Mouse (Mus musculus): ENCODE data around the gene Ildr2. TPM values are rescaled to one million over a fixed set of nuclear protein-coding genes. Genes with fewer than 3 reads are reported as not detected.

Ildr2 gene
- polyA plus RNA-seq, 1 experiment from 2014 or later, result 5.1 TPM

DNA sequence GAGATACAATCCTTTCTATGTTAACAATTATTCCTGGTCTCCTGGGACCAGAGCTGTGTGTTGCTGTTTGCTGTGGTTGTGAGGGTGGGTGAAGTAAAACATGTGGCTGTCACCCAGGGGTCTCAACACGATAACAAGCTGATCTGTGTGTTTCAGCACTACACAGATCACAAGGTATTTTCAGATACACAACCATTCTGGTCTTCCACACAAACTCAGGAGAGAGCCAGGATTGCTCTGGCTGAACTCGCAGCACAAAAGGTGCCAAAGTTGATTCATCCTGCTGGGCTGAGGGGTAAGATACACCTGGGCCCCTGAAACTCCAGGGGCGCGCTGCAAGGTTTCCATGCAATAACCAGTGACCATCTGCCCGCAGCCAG lies 54.5 kb downstream of the Ildr2 start:
- H3K27me3 ChIP-seq (ENCODE audit: control insufficient read depth, insufficient read depth, low read length), result peaks cover 2% of the 10 kb centered on the region; the same call in 1 of the 2 replicates
- no peak for DNase-seq (ENCODE audit: low spot score)
- peak overlapping the region; percentile 53; the same call in 1 of the 2 replicates for H3K9ac ChIP-seq (ENCODE audit: low read length)
- H3K4me2 ChIP-seq (ENCODE audit: low read depth), result peak overlapping the region; percentile 85
- 13% methylated on average over 5 of the region's 5 CpGs for WGBS
- H3K27ac ChIP-seq (ENCODE audit: low read depth, low read length), result no peak overlapping the region
- no peaks in the 10 kb centered on the region for H3K9me3 ChIP-seq (ENCODE audit: control insufficient read depth, low read length)
- peaks cover 5% of the 10 kb centered on the region for H3K4me1 ChIP-seq (ENCODE audit: control insufficient read depth, insufficient read depth, low read length)
- ATAC-seq (ENCODE audit: insufficient read depth, low FRiP score, low TSS enrichment), result no peak; the same call in none of the 2 replicates
- H3K36me3 ChIP-seq (ENCODE audit: control insufficient read depth, insufficient read depth, low read length), result no peaks in the 10 kb centered on the region; the same call in 1 of the 2 replicates
- H3K4me3 ChIP-seq (ENCODE audit: low read depth, low read length), result peak overlapping the region; percentile 44

DNA sequence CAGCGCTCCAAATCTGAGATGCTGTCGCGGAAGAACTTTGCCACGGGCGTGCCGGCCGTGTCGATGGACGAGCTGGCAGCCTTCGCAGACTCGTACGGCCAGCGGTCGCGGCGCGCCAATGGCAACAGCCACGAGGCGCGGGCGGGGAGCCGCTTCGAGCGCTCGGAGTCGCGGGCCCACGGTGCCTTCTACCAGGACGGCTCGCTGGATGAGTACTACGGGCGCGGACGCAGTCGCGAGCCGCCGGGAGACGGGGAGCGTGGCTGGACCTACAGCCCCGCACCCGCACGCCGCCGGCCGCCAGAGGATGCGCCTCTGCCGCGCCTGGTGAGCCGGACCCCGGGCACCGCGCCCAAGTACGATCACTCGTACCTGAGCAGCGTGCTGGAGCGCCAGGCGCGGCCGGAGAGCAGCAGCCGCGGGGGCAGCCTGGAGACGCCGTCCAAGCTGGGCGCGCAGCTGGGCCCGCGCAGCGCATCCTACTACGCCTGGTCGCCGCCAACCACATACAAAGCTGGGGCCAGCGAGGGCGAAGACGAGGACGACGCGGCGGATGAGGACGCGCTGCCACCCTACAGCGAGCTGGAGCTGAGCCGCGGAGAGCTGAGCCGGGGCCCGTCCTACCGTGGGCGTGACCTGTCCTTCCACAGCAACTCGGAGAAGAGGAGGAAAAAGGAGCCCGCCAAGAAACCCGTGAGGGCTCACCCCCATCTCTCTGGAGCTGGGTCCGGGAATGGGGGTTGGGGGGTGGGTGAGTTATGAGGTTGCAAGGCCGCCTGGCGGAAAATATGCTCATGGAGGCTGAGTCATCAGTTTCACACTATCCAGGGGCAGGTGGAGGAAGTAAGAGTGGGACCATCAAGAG lies 55.1 kb downstream of the Ildr2 start:
- Histone ChIP-seq H3K4me1 (ENCODE audit: control insufficient read depth, insufficient read depth, low read length) (peaks cover 5% of the 10 kb centered on the region), H3K9ac (ENCODE audit: low read length) (peak overlapping the region; percentile 53), H3K27ac (ENCODE audit: low read depth, low read length) (no peak overlapping the region), H3K4me3 (ENCODE audit: low read depth, low read length) (peak overlapping the region; percentile 44), H3K27me3 (ENCODE audit: control insufficient read depth, insufficient read depth, low read length) (peaks cover 2% of the 10 kb centered on the region; the same call in 1 of the 2 replicates), H3K9me3 (ENCODE audit: control insufficient read depth, low read length) (no peaks in the 10 kb centered on the region), H3K4me2 (ENCODE audit: low read depth) (peak overlapping the region; percentile 85), H3K36me3 (ENCODE audit: control insufficient read depth, insufficient read depth, low read length) (no peaks in the 10 kb centered on the region; the same call in 1 of the 2 replicates)
- peak; percentile 72 for DNase-seq (ENCODE audit: low spot score)
- WGBS, result 1% methylated on average over 93 of the region's 94 CpGs
- ATAC-seq (ENCODE audit: insufficient read depth, low FRiP score, low TSS enrichment), result peak; percentile 83

DNA sequence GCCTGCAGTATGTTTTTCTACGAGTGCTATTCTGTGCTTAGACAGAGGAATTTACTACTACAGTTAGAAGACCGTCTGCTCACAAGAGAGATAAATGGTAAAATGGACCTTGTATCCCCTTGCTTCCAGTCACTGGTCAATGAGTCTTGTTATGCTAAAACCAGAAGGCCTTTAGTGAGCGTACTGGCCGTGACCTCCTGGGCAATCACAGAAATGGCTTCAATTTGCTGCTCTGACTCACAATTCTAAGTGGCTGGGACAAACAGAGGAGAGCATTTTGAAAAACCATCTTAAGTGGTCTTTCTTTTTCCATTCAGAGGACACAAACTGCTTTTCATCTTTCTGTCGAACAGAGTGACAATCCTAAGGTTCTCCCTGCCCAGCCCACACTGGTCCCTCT lies 57.2 kb downstream of the Ildr2 start:
- Histone ChIP-seq H3K4me3 (ENCODE audit: low read depth, low read length) (no peak overlapping the region), H3K4me2 (ENCODE audit: low read depth) (no peak overlapping the region), H3K27ac (ENCODE audit: low read depth, low read length) (no peak overlapping the region), H3K9me3 (ENCODE audit: control insufficient read depth, low read length) (no peaks in the 10 kb centered on the region), H3K36me3 (ENCODE audit: control insufficient read depth, insufficient read depth, low read length) (no peaks in the 10 kb centered on the region; the same call in 1 of the 2 replicates), H3K9ac (ENCODE audit: low read length) (no peak overlapping the region), H3K27me3 (ENCODE audit: control insufficient read depth, insufficient read depth, low read length) (peaks cover 2% of the 10 kb centered on the region; the same call in 1 of the 2 replicates), H3K4me1 (ENCODE audit: control insufficient read depth, insufficient read depth, low read length) (peaks cover 5% of the 10 kb centered on the region)
- WGBS, result 60% methylated on average over 5 of the region's 5 CpGs
- DNase-seq (ENCODE audit: low spot score) (no peak), ATAC-seq (ENCODE audit: insufficient read depth, low FRiP score, low TSS enrichment) (no peak)

DNA sequence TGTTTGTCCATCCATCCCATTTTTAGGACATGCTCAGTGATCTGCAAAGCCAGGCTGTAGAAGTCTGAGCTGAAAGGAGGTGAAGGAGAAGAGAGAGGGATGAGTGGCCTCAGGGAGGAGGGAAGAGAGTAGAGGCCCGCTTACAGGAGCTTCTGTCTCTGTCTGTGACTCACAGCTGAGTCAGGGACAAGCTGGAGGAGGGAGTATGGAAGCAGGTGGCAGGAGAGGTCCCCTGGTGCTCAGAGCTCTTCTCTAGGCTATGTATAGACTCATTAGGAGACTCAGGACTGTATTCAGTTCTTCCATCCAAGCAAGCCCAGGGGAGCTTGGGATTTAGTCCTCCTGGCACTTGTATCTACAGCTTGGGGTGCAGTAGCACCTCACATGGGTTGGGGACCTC lies 59.7 kb downstream of the Ildr2 start:
- WGBS, result 71% methylated on average over 1 of the region's 1 CpGs

DNA sequence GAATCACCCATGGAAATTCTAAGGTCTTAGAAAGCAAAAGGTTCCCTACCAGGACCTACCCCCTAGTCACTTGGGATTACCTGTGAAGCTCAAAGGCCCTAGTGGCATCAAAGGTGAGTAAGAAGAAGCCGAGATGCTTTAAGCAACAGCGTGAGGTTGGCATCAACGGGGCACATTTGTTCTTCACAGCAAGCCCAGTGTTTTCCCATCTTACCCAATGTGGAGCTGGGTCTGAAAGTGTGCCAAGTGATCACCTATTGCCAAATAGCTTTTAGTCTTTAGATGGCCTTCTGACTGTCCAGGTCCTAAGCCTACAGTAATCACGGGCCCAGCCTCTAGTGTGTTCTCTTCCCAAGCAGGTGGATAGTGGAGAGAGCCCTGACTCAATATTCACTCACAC lies 61.8 kb downstream of the Ildr2 start:
- Histone ChIP-seq H3K9ac (ENCODE audit: low read length) (no peak overlapping the region), H3K4me3 (ENCODE audit: low read depth, low read length) (no peak overlapping the region), H3K27ac (ENCODE audit: low read depth, low read length) (no peak overlapping the region), H3K9me3 (ENCODE audit: control insufficient read depth, low read length) (no peaks in the 10 kb centered on the region), H3K27me3 (ENCODE audit: control insufficient read depth, insufficient read depth, low read length) (no peaks in the 10 kb centered on the region), H3K36me3 (ENCODE audit: control insufficient read depth, insufficient read depth, low read length) (no peaks in the 10 kb centered on the region; the same call in 1 of the 2 replicates), H3K4me2 (ENCODE audit: low read depth) (no peak overlapping the region), H3K4me1 (ENCODE audit: control insufficient read depth, insufficient read depth, low read length) (no peaks in the 10 kb centered on the region)
- DNase-seq (ENCODE audit: low spot score), result no peak
- ATAC-seq (ENCODE audit: insufficient read depth, low FRiP score, low TSS enrichment), result no peak
- 88% methylated on average over 4 of the region's 4 CpGs for WGBS

More for the DNA sequence above, 59.7 kb downstream of the Ildr2 start:
- Histone ChIP-seq H3K9ac (ENCODE audit: low read length) (no peak overlapping the region), H3K4me3 (ENCODE audit: low read depth, low read length) (no peak overlapping the region), H3K36me3 (ENCODE audit: control insufficient read depth, insufficient read depth, low read length) (no peaks in the 10 kb centered on the region; the same call in 1 of the 2 replicates), H3K9me3 (ENCODE audit: control insufficient read depth, low read length) (no peaks in the 10 kb centered on the region), H3K27ac (ENCODE audit: low read depth, low read length) (no peak overlapping the region), H3K4me2 (ENCODE audit: low read depth) (no peak overlapping the region), H3K27me3 (ENCODE audit: control insufficient read depth, insufficient read depth, low read length) (peaks cover 2% of the 10 kb centered on the region; the same call in 1 of the 2 replicates), H3K4me1 (ENCODE audit: control insufficient read depth, insufficient read depth, low read length) (peaks cover 5% of the 10 kb centered on the region)
- no peak for ATAC-seq (ENCODE audit: insufficient read depth, low FRiP score, low TSS enrichment)
- DNase-seq (ENCODE audit: low spot score), result no peak

DNA sequence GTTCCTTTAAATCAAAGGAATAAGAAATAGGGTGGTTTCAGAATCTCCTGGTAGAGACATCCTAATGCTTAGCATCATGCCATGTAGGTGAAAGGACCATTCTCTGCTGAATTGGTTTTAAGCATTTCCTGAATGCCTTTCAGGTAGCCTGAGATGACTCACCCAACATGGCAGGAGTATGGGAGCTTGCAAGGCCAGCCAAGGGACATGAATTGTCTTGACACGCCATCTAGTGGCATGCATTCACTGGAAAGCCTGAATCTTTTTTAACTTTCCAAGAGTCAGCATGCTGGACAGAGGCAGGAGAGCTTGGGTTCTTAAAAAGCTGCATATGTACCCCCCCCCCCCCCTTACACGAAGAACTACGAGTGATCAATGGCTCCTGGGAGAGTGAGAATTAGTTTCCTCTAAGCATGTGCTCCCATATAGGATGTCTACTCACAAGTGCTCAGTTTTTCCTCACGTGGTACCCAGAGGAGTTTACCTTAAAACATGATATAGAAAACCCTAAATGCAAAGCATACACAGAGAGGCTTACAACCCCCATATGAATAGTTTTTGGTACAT lies 65.3 kb downstream of the Ildr2 start:
- ATAC-seq (ENCODE audit: insufficient read depth, low FRiP score, low TSS enrichment), result peak; percentile 69; the same call in 1 of the 2 replicates
- H3K9ac ChIP-seq (ENCODE audit: low read length), result no peak overlapping the region
- H3K36me3 ChIP-seq (ENCODE audit: control insufficient read depth, insufficient read depth, low read length), result no peaks in the 10 kb centered on the region
- no peak overlapping the region for H3K4me2 ChIP-seq (ENCODE audit: low read depth)
- H3K27ac ChIP-seq (ENCODE audit: low read depth, low read length), result no peak overlapping the region
- no peaks in the 10 kb centered on the region for H3K4me1 ChIP-seq (ENCODE audit: control insufficient read depth, insufficient read depth, low read length)
- no peaks in the 10 kb centered on the region for H3K27me3 ChIP-seq (ENCODE audit: control insufficient read depth, insufficient read depth, low read length)
- H3K9me3 ChIP-seq (ENCODE audit: control insufficient read depth, low read length), result no peaks in the 10 kb centered on the region
- DNase-seq (ENCODE audit: low spot score), result peak; percentile 56
- 16% methylated on average over 4 of the region's 4 CpGs for WGBS
- H3K4me3 ChIP-seq (ENCODE audit: low read depth, low read length), result no peak overlapping the region

DNA sequence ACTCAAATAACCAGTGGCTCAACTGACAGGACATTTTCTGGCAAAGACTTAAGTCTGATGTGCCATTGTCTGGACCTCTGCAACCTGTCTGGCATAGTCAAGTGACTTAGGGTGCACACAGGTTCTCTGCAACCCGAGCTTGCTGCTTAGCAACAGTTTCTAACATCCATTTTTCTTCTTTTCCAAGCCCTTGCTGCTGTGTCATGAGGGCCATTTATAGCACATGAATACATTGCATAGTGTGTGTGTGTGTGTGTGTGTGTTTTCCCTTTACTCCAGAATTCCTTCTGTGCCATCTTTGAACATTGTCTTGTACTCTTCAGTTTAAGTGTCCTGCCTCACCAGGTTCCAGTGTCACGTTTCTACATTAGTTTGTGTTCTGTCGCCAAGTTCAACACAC lies 72.5 kb downstream of the Ildr2 start:
- Histone ChIP-seq H3K36me3 (ENCODE audit: control insufficient read depth, insufficient read depth, low read length) (no peaks in the 10 kb centered on the region), H3K27me3 (ENCODE audit: control insufficient read depth, insufficient read depth, low read length) (no peaks in the 10 kb centered on the region), H3K4me3 (ENCODE audit: low read depth, low read length) (no peak overlapping the region), H3K9ac (ENCODE audit: low read length) (no peak overlapping the region), H3K4me2 (ENCODE audit: low read depth) (no peak overlapping the region), H3K27ac (ENCODE audit: low read depth, low read length) (no peak overlapping the region), H3K4me1 (ENCODE audit: control insufficient read depth, insufficient read depth, low read length) (no peaks in the 10 kb centered on the region), H3K9me3 (ENCODE audit: control insufficient read depth, low read length) (no peaks in the 10 kb centered on the region)
- WGBS, result 81% methylated on average over 3 of the region's 3 CpGs
- ATAC-seq (ENCODE audit: insufficient read depth, low FRiP score, low TSS enrichment), result no peak
- no peak for DNase-seq (ENCODE audit: low spot score)

DNA sequence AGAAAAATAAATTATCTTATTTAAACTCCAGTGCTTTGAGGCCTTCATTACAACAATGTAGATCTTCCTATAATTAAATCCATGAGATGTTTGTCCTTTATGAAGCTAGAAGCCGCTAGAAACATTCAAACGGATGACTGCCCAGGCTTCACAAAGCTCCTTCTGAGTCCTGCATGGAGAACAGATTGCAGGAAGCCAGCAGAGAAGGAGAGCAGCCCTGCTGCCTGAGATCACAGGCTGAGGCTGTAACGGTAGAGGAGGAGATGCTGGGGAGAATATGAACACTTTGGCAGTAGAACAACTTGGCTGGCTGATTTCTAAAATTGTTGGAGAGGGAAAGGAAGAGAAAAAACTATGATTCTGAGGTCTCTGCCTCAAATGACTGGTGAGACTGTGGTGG lies 76.8 kb downstream of the Ildr2 start:
- ATAC-seq (ENCODE audit: insufficient read depth, low FRiP score, low TSS enrichment), result no peak
- Histone ChIP-seq H3K27me3 (ENCODE audit: control insufficient read depth, insufficient read depth, low read length) (no peaks in the 10 kb centered on the region), H3K27ac (ENCODE audit: low read depth, low read length) (no peak overlapping the region), H3K9me3 (ENCODE audit: control insufficient read depth, low read length) (no peaks in the 10 kb centered on the region), H3K36me3 (ENCODE audit: control insufficient read depth, insufficient read depth, low read length) (no peaks in the 10 kb centered on the region), H3K4me2 (ENCODE audit: low read depth) (no peak overlapping the region), H3K4me3 (ENCODE audit: low read depth, low read length) (no peak overlapping the region), H3K4me1 (ENCODE audit: control insufficient read depth, insufficient read depth, low read length) (no peaks in the 10 kb centered on the region), H3K9ac (ENCODE audit: low read length) (no peak overlapping the region)
- no peak for DNase-seq (ENCODE audit: low spot score)
- WGBS, result 80% methylated on average over 3 of the region's 3 CpGs
